Mouse (Mus musculus): ENCODE data around the gene Crip3. TPM values are rescaled to one million over a fixed set of nuclear protein-coding genes. Genes with fewer than 3 reads are reported as not detected.

Gene Crip3
- polyA plus RNA-seq, 1 experiment = not detected

GRCm38 (mm10) chr17:46453970-46454411 lies 25.3 kb downstream of the Crip3 start:
- H3K27ac ChIP-seq (ENCODE audit: insufficient read depth, low read length) = no peak overlapping the region
- no peak overlapping the region for H3K4me3 ChIP-seq (ENCODE audit: insufficient read depth, low read length)
- TF ChIP-seq CTCF (IDR thresholded peaks at IDR 0.05; ENCODE audit: borderline replicate concordance, insufficient read depth, low read length) = no peak
- H3K4me1 ChIP-seq (ENCODE audit: control insufficient read depth, insufficient read depth, low read length) = 0 out of 2 replicates have a peak, but pooled peaks cover 3% of the 10 kb centered on the region

- no peak overlapping the region for H3K27ac ChIP-seq (ENCODE audit: insufficient read depth, low read length)
- H3K4me1 ChIP-seq (ENCODE audit: control insufficient read depth, insufficient read depth, low read length) = 0 out of 2 replicates have a peak, but pooled peaks cover 3% of the 10 kb centered on the region
- TF ChIP-seq CTCF (IDR thresholded peaks at IDR 0.05; ENCODE audit: borderline replicate concordance, insufficient read depth, low read length) (no peak), POLR2A (IDR thresholded peaks at IDR 0.05; ENCODE audit: low read depth, low read length) (no peak)
- H3K4me3 ChIP-seq (ENCODE audit: insufficient read depth, low read length) = no peak overlapping the region
Measured at GRCm38 (mm10) chr17:46454539-46454938, 25.8 kb downstream of the Crip3 start.

GRCm38 (mm10) chr17:46455110-46455691 lies 26.5 kb downstream of the Crip3 start:
- H3K4me3 ChIP-seq (ENCODE audit: insufficient read depth, low read length) = peak overlapping the region; percentile 33
- H3K27ac ChIP-seq (ENCODE audit: insufficient read depth, low read length) = no peak overlapping the region
- no peak for TF ChIP-seq POLR2A (IDR thresholded peaks at IDR 0.05; ENCODE audit: low read depth, low read length)
- no peak for TF ChIP-seq CTCF (IDR thresholded peaks at IDR 0.05; ENCODE audit: borderline replicate concordance, insufficient read depth, low read length)
- 0 out of 2 replicates have a peak, but pooled peaks cover 3% of the 10 kb centered on the region for H3K4me1 ChIP-seq (ENCODE audit: control insufficient read depth, insufficient read depth, low read length)

GRCm38 (mm10) chr17:46457791-46458190 lies 29.1 kb downstream of the Crip3 start:
- TF ChIP-seq POLR2A (IDR thresholded peaks at IDR 0.05; ENCODE audit: low read depth, low read length) (no peak), CTCF (IDR thresholded peaks at IDR 0.05; ENCODE audit: borderline replicate concordance, insufficient read depth, low read length) (no peak)

GRCm38 (mm10) chr17:46458439-46458838 lies 29.7 kb downstream of the Crip3 start:
- 0 out of 2 replicates have a peak, but pooled peaks cover 3% of the 10 kb centered on the region for H3K4me1 ChIP-seq (ENCODE audit: control insufficient read depth, insufficient read depth, low read length)
- no peak overlapping the region for H3K27ac ChIP-seq (ENCODE audit: insufficient read depth, low read length)
- H3K4me3 ChIP-seq (ENCODE audit: insufficient read depth, low read length) = no peak overlapping the region
- TF ChIP-seq CTCF (IDR thresholded peaks at IDR 0.05; ENCODE audit: borderline replicate concordance, insufficient read depth, low read length) (no peak), POLR2A (IDR thresholded peaks at IDR 0.05; ENCODE audit: low read depth, low read length) (no peak)

More at GRCm38 (mm10) chr17:46457791-46458190, 29.1 kb downstream of the Crip3 start:
- Histone ChIP-seq H3K4me1 (ENCODE audit: control insufficient read depth, insufficient read depth, low read length) (0 out of 2 replicates have a peak, but pooled peaks cover 3% of the 10 kb centered on the region), H3K27ac (ENCODE audit: insufficient read depth, low read length) (no peak overlapping the region), H3K4me3 (ENCODE audit: insufficient read depth, low read length) (no peak overlapping the region)

- TF ChIP-seq CTCF (IDR thresholded peaks at IDR 0.05; ENCODE audit: borderline replicate concordance, insufficient read depth, low read length) (no peak), POLR2A (IDR thresholded peaks at IDR 0.05; ENCODE audit: low read depth, low read length) (no peak)
Measured at GRCm38 (mm10) chr17:46460673-46461072, 31.9 kb downstream of the Crip3 start.

GRCm38 (mm10) chr17:46461347-46461746 lies 32.6 kb downstream of the Crip3 start:
- no peaks in the 10 kb centered on the region for H3K4me1 ChIP-seq (ENCODE audit: control insufficient read depth, insufficient read depth, low read length)
- TF ChIP-seq POLR2A (IDR thresholded peaks at IDR 0.05; ENCODE audit: low read depth, low read length) (no peak), CTCF (IDR thresholded peaks at IDR 0.05; ENCODE audit: borderline replicate concordance, insufficient read depth, low read length) (peak; percentile 32; the same call in 1 of the 2 replicates)
- H3K4me3 ChIP-seq (ENCODE audit: insufficient read depth, low read length) = no peak overlapping the region
- H3K27ac ChIP-seq (ENCODE audit: insufficient read depth, low read length) = no peak overlapping the region

More at GRCm38 (mm10) chr17:46460673-46461072, 31.9 kb downstream of the Crip3 start:
- Histone ChIP-seq H3K27ac (ENCODE audit: insufficient read depth, low read length) (no peak overlapping the region), H3K4me1 (ENCODE audit: control insufficient read depth, insufficient read depth, low read length) (no peaks in the 10 kb centered on the region), H3K4me3 (ENCODE audit: insufficient read depth, low read length) (no peak overlapping the region)

GRCm38 (mm10) chr17:46462226-46462625 lies 33.5 kb downstream of the Crip3 start:
- H3K4me1 ChIP-seq (ENCODE audit: control insufficient read depth, insufficient read depth, low read length) = no peaks in the 10 kb centered on the region
- H3K4me3 ChIP-seq (ENCODE audit: insufficient read depth, low read length) = no peak overlapping the region
- H3K27ac ChIP-seq (ENCODE audit: insufficient read depth, low read length) = no peak overlapping the region
- TF ChIP-seq POLR2A (IDR thresholded peaks at IDR 0.05; ENCODE audit: low read depth, low read length) (no peak), CTCF (IDR thresholded peaks at IDR 0.05; ENCODE audit: borderline replicate concordance, insufficient read depth, low read length) (no peak)

GRCm38 (mm10) chr17:46467830-46468229 lies 39.1 kb downstream of the Crip3 start:
- no peak overlapping the region for H3K27ac ChIP-seq (ENCODE audit: insufficient read depth, low read length)
- TF ChIP-seq CTCF (IDR thresholded peaks at IDR 0.05; ENCODE audit: borderline replicate concordance, insufficient read depth, low read length) (no peak), POLR2A (IDR thresholded peaks at IDR 0.05; ENCODE audit: low read depth, low read length) (no peak)
- no peak overlapping the region for H3K4me3 ChIP-seq (ENCODE audit: insufficient read depth, low read length)

GRCm38 (mm10) chr17:46476601-46477000 lies 47.9 kb downstream of the Crip3 start:
- H3K4me3 ChIP-seq (ENCODE audit: insufficient read depth, low read length) = no peak overlapping the region

More at GRCm38 (mm10) chr17:46467830-46468229, 39.1 kb downstream of the Crip3 start:
- H3K4me1 ChIP-seq (ENCODE audit: control insufficient read depth, insufficient read depth, low read length) = no peaks in the 10 kb centered on the region

More at GRCm38 (mm10) chr17:46476601-46477000, 47.9 kb downstream of the Crip3 start:
- TF ChIP-seq POLR2A (IDR thresholded peaks at IDR 0.05; ENCODE audit: low read depth, low read length) (no peak), CTCF (IDR thresholded peaks at IDR 0.05; ENCODE audit: borderline replicate concordance, insufficient read depth, low read length) (no peak)
- Histone ChIP-seq H3K27ac (ENCODE audit: insufficient read depth, low read length) (no peak overlapping the region), H3K4me1 (ENCODE audit: control insufficient read depth, insufficient read depth, low read length) (no peaks in the 10 kb centered on the region)
